Mouse (Mus musculus) left cerebral cortex, adult 9 months (tissue): ENCODE data around the gene Arhgef3.
A peak's percentile ranks its signal among the peaks of the same experiment; 100 is the strongest.

Experiments
- DNase-seq, 2 experiments: peaks; one replicate each; pipeline ENCODE4 v3.0.0; 2022; ENCODE audit warnings: low spot score in 2 of 2

Arhgef3 gene

GRCm38 (mm10) chr14:27115275-27115660, 569 bp downstream of the Arhgef3 start:
- DNase-seq: no peak

- DNase-seq: no peak
Measured at GRCm38 (mm10) chr14:27115991-27116390, 1.3 kb downstream of the Arhgef3 start.

GRCm38 (mm10) chr14:27116577-27117165, 2.0 kb downstream of the Arhgef3 start:
- no peak for DNase-seq

- DNase-seq: no peak
Measured at GRCm38 (mm10) chr14:27118546-27118945, 3.8 kb downstream of the Arhgef3 start.

- no peak for DNase-seq
Measured at GRCm38 (mm10) chr14:27122646-27123045, 7.9 kb downstream of the Arhgef3 start.

- DNase-seq: no peak
Measured at GRCm38 (mm10) chr14:27123543-27123942, 8.8 kb downstream of the Arhgef3 start.

- no peak for DNase-seq
Measured at GRCm38 (mm10) chr14:27130031-27130430, 15.3 kb downstream of the Arhgef3 start.

- DNase-seq: no peak
Measured at GRCm38 (mm10) chr14:27130676-27131075, 16.0 kb downstream of the Arhgef3 start.

- no peak for DNase-seq
Measured at GRCm38 (mm10) chr14:27131521-27131920, 16.8 kb downstream of the Arhgef3 start.

- DNase-seq: peak; percentile 29 to 48
Measured at GRCm38 (mm10) chr14:27138891-27139290, 24.2 kb downstream of the Arhgef3 start.

- DNase-seq: peak; percentile 7 to 15
Measured at GRCm38 (mm10) chr14:27139968-27140367, 25.3 kb downstream of the Arhgef3 start.

GRCm38 (mm10) chr14:27141486-27141885, 26.8 kb downstream of the Arhgef3 start:
- no peak for DNase-seq

- no peak for DNase-seq
Measured at GRCm38 (mm10) chr14:27142680-27143079, 28.0 kb downstream of the Arhgef3 start.

- DNase-seq: no peak
Measured at GRCm38 (mm10) chr14:27145171-27146045, 30.7 kb downstream of the Arhgef3 start.

GRCm38 (mm10) chr14:27147726-27148125, 33.0 kb downstream of the Arhgef3 start:
- DNase-seq: no peak

GRCm38 (mm10) chr14:27149401-27149800, 34.7 kb downstream of the Arhgef3 start:
- no peak for DNase-seq

GRCm38 (mm10) chr14:27150011-27150640, 35.4 kb downstream of the Arhgef3 start:
- DNase-seq: no peak

GRCm38 (mm10) chr14:27151432-27151831, 36.7 kb downstream of the Arhgef3 start:
- no peak for DNase-seq

- no peak for DNase-seq
Measured at GRCm38 (mm10) chr14:27155088-27155487, 40.4 kb downstream of the Arhgef3 start.

- DNase-seq: no peak
Measured at GRCm38 (mm10) chr14:27156032-27156431, 41.3 kb downstream of the Arhgef3 start.

GRCm38 (mm10) chr14:27158133-27158532, 43.4 kb downstream of the Arhgef3 start:
- DNase-seq: no peak

- DNase-seq: no peak
Measured at GRCm38 (mm10) chr14:27158782-27159181, 44.1 kb downstream of the Arhgef3 start.

- no peak for DNase-seq
Measured at GRCm38 (mm10) chr14:27160762-27161161, 46.1 kb downstream of the Arhgef3 start.
